Mouse (Mus musculus) olfactory bulb, adult 2 months (tissue): Measurements from ENCODE around the gene Ski.

Source experiments
- CTCF ChIP-seq: fragments of 200-500 bp; IDR thresholded peaks from 2 replicates; pipeline ENCODE4 v1.5.1; 2012; ENCODE audit warnings: low read depth, mild to moderate bottlenecking, low read length, moderate library complexity; ENCODE audit not compliant: insufficient read depth
- POLR2A ChIP-seq: fragments of 200-500 bp; IDR thresholded peaks from 2 replicates; pipeline ENCODE4 v1.6.1; 2012; ENCODE audit warnings: mild to moderate bottlenecking, low read depth, low read length, moderate library complexity; ENCODE audit not compliant: insufficient read depth

GRCm38 (mm10) chr4:155139281-155140045 lies 82.9 kb downstream of the Ski start:
- no peak for TF ChIP-seq CTCF
- no peak for TF ChIP-seq POLR2A
